Mouse (Mus musculus) adrenal gland, postnatal 10 days (tissue): ENCODE data around the gene Wnt5b. TPM values are rescaled to one million over a fixed set of nuclear protein-coding genes. Genes with fewer than 3 reads are reported as not detected.

Experiments used
- DNase-seq: peaks from one replicate; pipeline ENCODE4 v3.0.0; 2021; ENCODE audit warnings: mixed read lengths
- total RNA-seq, 2 experiments: library from RNA; stranded (reverse); gene quantifications; 2 replicates each; pipeline ENCODE4 v1.2.3; 2021

The Wnt5b gene
- total RNA-seq, 2 experiments from 2014 or later = 3.1 to 3.7 TPM

GRCm38 (mm10) chr6:119386821-119387220 is 157.3 kb downstream of the Wnt5b start:
- no peak for DNase-seq

GRCm38 (mm10) chr6:119386421-119386820 is 157.7 kb downstream of the Wnt5b start:
- DNase-seq = no peak

- no peak for DNase-seq
Measured at GRCm38 (mm10) chr6:119385668-119386067, 158.5 kb downstream of the Wnt5b start.

Other genes starting within 250 kb of the Wnt5b start
- under 1 TPM in 1 of 2 experiments, not detected in 1; 0.12 TPM for gene Lrtm2, start 213.6 kb downstream of the Wnt5b start, total RNA-seq
- gene Adipor2, start 126.6 kb downstream of the Wnt5b start, total RNA-seq = 100 to 1,000 TPM; 204 to 214 TPM
- gene Fbxl14, start 64.7 kb downstream of the Wnt5b start, total RNA-seq = 10 to 100 TPM; 26.8 to 30.0 TPM